Mouse (Mus musculus): ENCODE measurements around the gene Eps8l2. TPM values are rescaled to one million over a fixed set of nuclear protein-coding genes. Genes with fewer than 3 reads are reported as not detected.

Gene Eps8l2
- polyA plus RNA-seq (2015; fragmentation: Nextera tagmentation; extraction: Ambion mirVana), result 0.65 and 1.4 TPM in 2 replicates

DNA sequence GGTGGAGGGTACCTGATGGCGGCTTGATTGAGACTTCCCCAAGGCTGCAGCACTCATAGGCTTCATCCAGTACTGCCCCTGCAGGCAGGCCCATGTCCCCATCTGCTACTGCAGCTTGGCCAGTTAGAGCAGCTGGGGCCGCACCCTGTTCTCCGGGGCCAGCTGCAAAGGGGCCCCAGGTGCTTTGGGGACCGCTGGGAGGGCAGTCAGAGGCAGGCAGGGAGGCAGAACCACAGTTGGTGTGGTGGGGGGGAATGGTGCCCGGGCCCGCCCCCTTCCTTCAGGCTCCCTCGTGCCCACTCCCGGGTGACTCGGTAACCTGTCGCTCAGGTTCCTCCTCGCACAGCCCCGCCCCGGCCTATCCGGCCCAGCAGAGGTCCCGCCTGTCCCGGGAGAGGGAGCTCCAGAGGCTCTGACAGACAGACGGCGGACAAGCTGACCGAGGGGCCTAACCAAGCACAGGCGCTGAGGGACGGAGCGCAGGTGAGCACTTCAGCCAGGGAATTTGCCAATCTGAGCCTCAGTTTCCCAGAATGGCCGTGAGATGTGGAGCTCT lies at the start of gene Eps8l2:
Gene Eps8l2 (plus strand): TSS at position 305 of the 556 bp plus-strand sequence.
- peak within 1 kb of the TSS; percentile 36 for H3K4me2 ChIP-seq
- H3K9me3 ChIP-seq, result no peaks in the 10 kb centered on the region
- peak; percentile 63 for ATAC-seq (ENCODE audit: low FRiP score)
- H3K4me1 ChIP-seq (replicated peaks), result peaks cover 10% of the 10 kb centered on the region
- H3K9ac ChIP-seq, result peak within 1 kb of the TSS; percentile 21; the same call in 1 of the 2 replicates
- peaks cover 23% of the 10 kb centered on the region for H3K36me3 ChIP-seq
- no peak within 1 kb of the TSS for H3K27ac ChIP-seq
- peaks cover 36% of the 10 kb centered on the region for H3K27me3 ChIP-seq
- H3K4me3 ChIP-seq, result no peak within 1 kb of the TSS
- WGBS, result 4% methylated on average over 23 of the region's 23 CpGs

DNA sequence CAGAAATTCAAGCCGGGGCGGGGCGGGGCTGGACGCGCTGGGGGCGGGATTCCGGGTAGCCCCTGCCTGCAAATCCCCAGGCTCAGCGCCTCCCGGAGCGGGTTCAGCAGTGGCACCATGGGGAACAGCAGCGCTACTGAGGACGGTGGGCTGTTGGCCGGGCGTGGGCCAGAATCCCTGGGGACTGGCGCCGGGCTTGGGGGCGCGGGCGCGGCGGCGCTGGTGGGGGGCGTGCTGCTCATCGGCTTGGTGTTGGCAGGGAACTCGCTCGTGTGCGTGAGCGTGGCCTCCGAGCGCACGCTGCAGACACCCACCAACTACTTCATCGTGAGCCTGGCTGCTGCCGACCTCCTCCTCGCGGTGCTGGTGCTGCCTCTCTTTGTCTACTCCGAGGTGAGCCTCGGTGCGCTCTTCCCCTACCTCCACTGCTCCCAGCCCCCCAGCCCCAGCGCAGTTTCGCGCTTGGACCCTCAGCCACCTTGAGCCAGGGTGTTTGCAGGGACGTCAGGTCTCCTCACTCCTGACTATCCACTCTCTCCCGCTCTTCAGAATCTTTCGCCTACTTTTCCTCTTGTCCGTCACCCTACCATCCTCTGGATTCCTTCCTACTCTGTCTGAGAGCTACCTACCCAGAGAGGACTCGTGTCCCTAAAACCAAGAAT lies 46.6 kb upstream of the Eps8l2 start, which contains the start of gene Drd4:
Gene Drd4 (plus strand): TSS at position 86 of the 662 bp plus-strand sequence.
- Histone ChIP-seq H3K27ac (no peak within 1 kb of the TSS), H3K4me1 (replicated peaks) (peaks cover 35% of the 10 kb centered on the region), H3K4me3 (peak within 1 kb of the TSS; percentile 54), H3K4me2 (peak within 1 kb of the TSS; percentile 96), H3K9ac (peak within 1 kb of the TSS; percentile 78), H3K27me3 (peaks cover 74% of the 10 kb centered on the region), H3K9me3 (no peaks in the 10 kb centered on the region), H3K36me3 (peaks cover 8% of the 10 kb centered on the region)
- ATAC-seq (ENCODE audit: low FRiP score), result peak; percentile 56
- 2% methylated on average over 46 of the region's 46 CpGs for WGBS

DNA sequence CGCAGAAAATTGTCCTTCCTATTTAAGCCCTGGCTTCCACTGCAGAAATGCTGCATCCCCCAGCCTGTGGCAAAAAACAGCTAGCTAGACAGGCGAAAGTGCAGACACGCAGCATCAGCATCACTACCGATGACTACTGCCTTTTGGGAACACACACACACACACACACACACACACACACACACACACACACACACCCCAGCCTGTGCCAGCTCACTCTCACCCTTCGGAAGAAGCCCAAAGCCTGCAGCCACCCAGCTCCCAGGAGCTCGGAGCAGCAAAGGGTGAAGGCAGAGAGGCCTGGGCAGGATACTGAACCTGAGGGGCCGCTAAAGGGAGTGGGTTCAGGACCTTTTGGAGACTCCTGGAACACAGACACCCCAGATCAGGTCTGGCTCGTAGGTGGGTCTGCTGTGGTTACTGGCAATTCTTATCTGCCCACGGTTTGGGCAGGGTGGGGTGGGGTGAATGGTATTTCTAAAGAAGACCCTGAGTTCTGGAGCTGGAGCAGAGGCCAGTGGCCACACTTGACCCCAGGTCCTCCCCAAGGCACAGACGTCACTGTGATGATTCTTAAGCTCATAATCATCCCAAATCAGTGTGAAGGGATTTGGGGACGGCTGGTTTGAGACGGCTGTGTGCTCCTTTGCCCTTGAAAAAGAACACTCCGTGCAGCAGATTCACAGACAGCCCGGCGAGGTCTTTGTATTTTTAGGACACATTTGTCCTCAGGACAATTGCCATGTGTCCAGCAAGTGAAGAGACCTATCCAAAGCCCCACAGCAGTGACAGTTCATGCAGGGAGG lies 45.9 kb upstream of the Eps8l2 start:
- H3K9me3 ChIP-seq, result no peaks in the 10 kb centered on the region
- peaks cover 35% of the 10 kb centered on the region for H3K4me1 ChIP-seq (replicated peaks)
- peaks cover 73% of the 10 kb centered on the region for H3K27me3 ChIP-seq
- H3K9ac ChIP-seq, result peak overlapping the region; percentile 78
- peak overlapping the region; percentile 54 for H3K4me3 ChIP-seq
- H3K27ac ChIP-seq, result no peak overlapping the region
- H3K36me3 ChIP-seq, result peaks cover 16% of the 10 kb centered on the region
- H3K4me2 ChIP-seq, result peak overlapping the region; percentile 96
- 0 out of 2 replicates have a peak, but pooled peaks have one; percentile 18 for ATAC-seq (ENCODE audit: low FRiP score)
- WGBS, result 35% methylated on average over 15 of the region's 15 CpGs

DNA sequence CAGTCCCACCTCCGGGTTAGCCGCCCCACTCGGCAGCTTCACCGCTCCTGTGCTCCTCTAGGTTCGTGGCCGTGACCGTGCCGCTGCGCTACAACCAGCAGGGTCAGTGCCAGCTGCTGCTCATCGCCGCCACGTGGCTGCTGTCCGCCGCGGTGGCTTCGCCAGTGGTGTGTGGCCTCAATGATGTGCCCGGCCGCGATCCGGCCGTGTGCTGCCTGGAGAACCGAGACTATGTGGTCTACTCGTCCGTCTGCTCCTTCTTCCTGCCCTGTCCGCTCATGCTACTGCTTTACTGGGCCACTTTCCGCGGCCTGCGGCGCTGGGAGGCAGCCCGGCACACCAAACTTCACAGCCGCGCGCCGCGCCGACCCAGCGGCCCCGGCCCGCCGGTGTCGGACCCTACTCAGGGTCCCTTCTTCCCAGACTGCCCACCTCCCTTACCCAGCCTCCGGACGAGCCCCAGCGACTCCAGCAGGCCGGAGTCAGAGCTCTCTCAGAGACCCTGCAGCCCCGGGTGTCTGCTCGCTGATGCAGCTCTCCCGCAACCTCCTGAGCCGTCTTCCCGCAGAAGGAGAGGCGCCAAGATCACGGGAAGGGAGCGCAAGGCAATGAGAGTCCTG lies 44.7 kb upstream of the Eps8l2 start:
- Histone ChIP-seq H3K9me3 (no peaks in the 10 kb centered on the region), H3K27me3 (peaks cover 70% of the 10 kb centered on the region), H3K9ac (peak overlapping the region; percentile 67), H3K4me2 (peak overlapping the region; percentile 65), H3K4me3 (peak overlapping the region; percentile 39), H3K27ac (no peak overlapping the region), H3K36me3 (peaks cover 23% of the 10 kb centered on the region), H3K4me1 (replicated peaks) (peaks cover 35% of the 10 kb centered on the region)
- ATAC-seq (ENCODE audit: low FRiP score), result 0 out of 2 replicates have a peak, but pooled peaks have one; percentile 19
- WGBS, result 2% methylated on average over 48 of the region's 53 CpGs

DNA sequence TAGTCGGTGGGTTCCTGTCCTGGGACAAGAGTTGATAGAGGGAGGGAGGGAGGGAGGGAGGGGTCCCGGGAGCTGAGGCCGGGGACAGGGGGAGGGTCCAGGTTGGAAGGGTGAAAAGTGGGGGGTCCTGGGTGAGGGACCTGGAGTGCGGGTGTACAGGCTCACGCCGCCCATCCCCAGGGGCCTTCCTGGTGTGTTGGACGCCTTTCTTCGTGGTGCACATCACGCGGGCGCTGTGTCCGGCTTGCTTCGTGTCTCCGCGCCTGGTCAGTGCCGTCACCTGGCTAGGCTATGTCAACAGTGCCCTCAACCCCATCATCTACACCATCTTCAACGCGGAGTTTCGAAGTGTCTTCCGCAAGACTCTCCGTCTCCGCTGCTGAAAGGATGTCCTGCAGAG lies 44.2 kb upstream of the Eps8l2 start:
- H3K9ac ChIP-seq, result peak overlapping the region; percentile 67; the same call in 1 of the 2 replicates
- H3K4me1 ChIP-seq (replicated peaks), result peaks cover 35% of the 10 kb centered on the region
- H3K36me3 ChIP-seq, result peaks cover 28% of the 10 kb centered on the region
- ATAC-seq (ENCODE audit: low FRiP score), result no peak
- 5% methylated on average over 21 of the region's 22 CpGs for WGBS
- H3K27ac ChIP-seq, result no peak overlapping the region
- no peaks in the 10 kb centered on the region for H3K9me3 ChIP-seq
- H3K4me3 ChIP-seq, result peak overlapping the region; percentile 39; the same call in 1 of the 2 replicates
- H3K27me3 ChIP-seq, result peaks cover 70% of the 10 kb centered on the region
- H3K4me2 ChIP-seq, result peak overlapping the region; percentile 65

DNA sequence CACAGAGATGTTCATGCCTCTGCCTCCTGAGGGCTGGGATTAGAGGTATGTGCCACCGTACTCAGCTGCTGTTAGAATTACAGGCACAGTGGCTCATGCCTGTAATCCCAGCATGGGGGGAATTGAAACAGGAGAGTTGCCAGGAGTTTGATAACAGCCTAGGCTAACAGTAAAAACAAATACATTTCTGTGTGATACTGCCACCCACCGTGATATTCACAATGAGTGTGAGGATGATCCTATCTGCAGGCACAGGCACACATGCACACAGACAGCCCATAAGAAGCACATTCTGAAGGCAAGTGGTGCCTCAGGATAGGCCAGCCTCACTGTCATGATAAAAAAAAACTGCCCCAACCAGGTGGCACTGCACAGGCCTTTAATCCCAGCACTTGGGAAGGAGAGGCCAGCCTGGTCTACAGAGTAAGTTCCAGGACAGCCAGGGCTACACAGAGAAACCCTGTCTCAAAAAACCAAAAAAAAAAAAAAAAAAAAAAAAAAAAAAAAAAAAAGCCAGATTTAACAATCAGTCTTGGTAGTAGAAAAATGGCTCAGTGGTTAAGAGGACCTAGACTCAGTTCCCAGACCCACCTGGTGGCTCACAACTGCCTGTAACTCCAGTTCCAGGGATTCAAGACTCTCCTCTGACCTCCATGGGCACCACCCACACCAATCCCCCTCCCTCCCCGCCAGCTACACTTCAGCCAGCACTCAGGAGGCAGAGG lies 40.6 kb upstream of the Eps8l2 start:
- Histone ChIP-seq H3K9ac (no peak overlapping the region), H3K27ac (no peak overlapping the region), H3K36me3 (peaks cover 64% of the 10 kb centered on the region), H3K4me3 (no peak overlapping the region), H3K4me2 (no peak overlapping the region), H3K4me1 (replicated peaks) (peaks cover 17% of the 10 kb centered on the region), H3K27me3 (peaks cover 35% of the 10 kb centered on the region), H3K9me3 (no peaks in the 10 kb centered on the region)
- no peak for ATAC-seq (ENCODE audit: low FRiP score)
- 80% methylated on average over 3 of the region's 3 CpGs for WGBS

DNA sequence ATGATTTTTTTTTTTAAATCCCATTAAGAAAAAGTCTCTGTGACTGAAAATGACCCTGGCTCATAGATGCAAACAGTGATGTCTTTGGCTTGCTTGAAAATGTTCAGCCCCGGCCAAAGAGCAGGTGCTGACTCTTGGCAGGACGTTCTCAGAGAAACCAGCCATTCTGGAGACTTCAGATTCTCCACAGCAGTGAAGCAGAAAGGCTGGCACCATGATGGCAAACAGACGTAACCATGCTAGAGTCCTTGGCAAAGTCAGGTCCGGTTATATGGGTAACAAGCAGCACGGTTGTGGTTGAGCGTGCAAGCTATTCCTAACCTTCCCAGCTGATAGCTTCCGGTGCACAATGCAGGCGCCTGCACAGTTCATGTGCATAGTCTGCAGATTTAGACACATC lies 39.5 kb upstream of the Eps8l2 start:
- Histone ChIP-seq H3K4me1 (replicated peaks) (peaks cover 6% of the 10 kb centered on the region), H3K27ac (no peak overlapping the region), H3K4me2 (no peak overlapping the region), H3K4me3 (no peak overlapping the region), H3K27me3 (peaks cover 25% of the 10 kb centered on the region), H3K9ac (no peak overlapping the region), H3K9me3 (no peaks in the 10 kb centered on the region), H3K36me3 (peaks cover 74% of the 10 kb centered on the region)
- WGBS, result 97% methylated on average over 8 of the region's 8 CpGs
- no peak for ATAC-seq (ENCODE audit: low FRiP score)

DNA sequence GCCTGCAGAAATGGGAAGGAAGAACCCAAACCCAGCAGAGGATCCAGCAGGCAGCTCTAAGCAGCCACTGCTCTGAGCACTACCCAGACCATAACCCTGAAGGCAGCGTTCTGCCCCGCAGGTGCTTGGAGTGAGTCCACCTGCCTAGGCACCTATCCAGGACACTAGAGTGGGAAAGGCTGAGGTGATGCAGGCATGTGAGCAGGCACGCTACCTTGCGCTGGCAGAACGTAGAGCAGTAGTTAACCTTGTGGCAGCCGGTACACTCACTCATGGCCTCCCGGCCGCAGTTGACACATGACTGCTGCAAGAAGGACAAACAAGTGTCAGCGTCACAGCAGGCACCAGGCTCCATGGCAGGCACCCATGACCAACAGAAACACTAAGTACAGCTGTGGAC lies 37.3 kb upstream of the Eps8l2 start:
- no peaks in the 10 kb centered on the region for H3K4me1 ChIP-seq (replicated peaks)
- H3K4me3 ChIP-seq, result no peak overlapping the region
- no peaks in the 10 kb centered on the region for H3K9me3 ChIP-seq
- no peak overlapping the region for H3K4me2 ChIP-seq
- 97% methylated on average over 9 of the region's 9 CpGs for WGBS
- no peak overlapping the region for H3K9ac ChIP-seq
- no peak for ATAC-seq (ENCODE audit: low FRiP score)
- H3K27me3 ChIP-seq, result peaks cover 2% of the 10 kb centered on the region; the same call in 1 of the 2 replicates
- peaks cover 94% of the 10 kb centered on the region for H3K36me3 ChIP-seq
- no peak overlapping the region for H3K27ac ChIP-seq

DNA sequence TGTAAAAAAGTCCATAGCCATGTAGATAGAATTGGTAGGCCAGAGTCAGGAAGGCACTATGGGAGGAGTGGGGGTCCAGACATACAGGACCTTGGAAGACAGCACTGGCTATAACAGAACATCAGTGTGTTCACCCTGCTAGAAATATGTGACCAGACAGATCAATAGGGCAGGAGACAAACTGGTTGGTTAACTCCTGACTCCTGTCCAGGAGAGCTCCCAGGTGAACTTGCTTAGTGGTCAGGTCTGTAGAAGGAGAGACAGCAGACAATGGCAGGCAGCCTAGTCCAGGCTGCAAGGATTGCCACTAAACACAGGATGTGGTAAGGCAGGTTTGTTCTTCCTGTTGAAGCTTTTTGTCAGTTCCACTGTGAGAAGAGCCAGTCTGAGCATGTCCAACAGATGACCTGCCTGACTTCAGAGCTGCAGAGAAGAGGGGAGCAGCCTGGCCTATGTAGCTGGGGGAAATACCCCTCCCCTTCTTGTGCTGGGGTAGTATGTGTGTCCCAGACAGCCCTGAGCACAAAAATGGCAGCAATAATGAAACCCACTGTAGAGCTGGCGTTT lies 35.9 kb upstream of the Eps8l2 start:
- Histone ChIP-seq H3K36me3 (peaks cover 92% of the 10 kb centered on the region), H3K27me3 (no peaks in the 10 kb centered on the region), H3K27ac (no peak overlapping the region), H3K9ac (no peak overlapping the region), H3K4me2 (no peak overlapping the region), H3K9me3 (no peaks in the 10 kb centered on the region), H3K4me3 (no peak overlapping the region), H3K4me1 (replicated peaks) (no peaks in the 10 kb centered on the region)
- ATAC-seq (ENCODE audit: low FRiP score), result no peak
- 69% methylated on average over 1 of the region's 1 CpGs for WGBS

DNA sequence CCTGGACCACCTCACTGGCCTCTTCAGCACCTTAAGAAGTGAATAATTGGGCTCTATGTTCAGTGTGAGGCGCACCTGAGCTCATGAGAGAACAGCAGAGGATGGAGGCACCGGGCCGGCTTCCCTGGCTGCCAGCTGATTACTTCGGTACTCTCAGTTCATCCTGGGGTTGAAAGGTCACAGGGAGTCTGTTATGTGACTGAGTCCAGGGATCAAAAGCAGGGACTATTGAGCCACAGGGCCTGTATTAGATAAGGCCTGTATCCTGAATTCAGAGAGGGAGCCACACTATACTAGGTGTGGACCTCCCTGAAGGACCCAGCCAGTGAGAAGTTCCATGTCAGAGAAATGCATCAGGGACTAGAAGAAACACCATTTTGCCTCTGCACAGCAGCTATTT lies 34.1 kb upstream of the Eps8l2 start:
- ATAC-seq (ENCODE audit: low FRiP score), result no peak
- Histone ChIP-seq H3K9ac (no peak overlapping the region), H3K4me3 (no peak overlapping the region), H3K27ac (no peak overlapping the region), H3K36me3 (peaks cover 97% of the 10 kb centered on the region), H3K9me3 (no peaks in the 10 kb centered on the region), H3K27me3 (no peaks in the 10 kb centered on the region), H3K4me2 (no peak overlapping the region), H3K4me1 (replicated peaks) (no peaks in the 10 kb centered on the region)
- 91% methylated on average over 4 of the region's 4 CpGs for WGBS

DNA sequence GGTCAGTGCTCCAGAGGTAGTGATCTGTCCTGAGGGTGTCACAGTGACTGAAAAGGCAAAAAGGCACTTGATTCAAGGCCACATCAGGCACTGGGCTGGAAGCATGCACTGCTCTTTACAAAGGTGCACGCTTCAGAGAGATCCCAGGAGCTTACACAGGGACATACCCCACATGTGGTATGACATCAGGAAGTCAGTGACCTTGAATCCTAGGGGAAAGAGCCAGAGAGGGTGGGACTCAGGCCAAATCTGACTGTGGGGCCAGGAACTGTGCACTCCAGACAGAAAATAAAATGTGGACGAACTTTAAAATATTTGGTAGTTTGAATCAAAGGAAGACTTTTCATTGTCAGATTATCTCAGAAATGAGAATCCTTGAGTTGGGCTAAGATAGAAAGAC lies 24.3 kb upstream of the Eps8l2 start:
- Histone ChIP-seq H3K4me2 (no peak overlapping the region), H3K9me3 (no peaks in the 10 kb centered on the region), H3K27ac (no peak overlapping the region), H3K4me3 (no peak overlapping the region), H3K27me3 (no peaks in the 10 kb centered on the region), H3K4me1 (replicated peaks) (no peaks in the 10 kb centered on the region), H3K9ac (no peak overlapping the region), H3K36me3 (peaks cover 98% of the 10 kb centered on the region)
- ATAC-seq (ENCODE audit: low FRiP score), result no peak
- 99% methylated on average over 2 of the region's 2 CpGs for WGBS

Measured in hindbrain, embryonic 13.5 days (tissue).